Mouse (Mus musculus): Measurements from ENCODE around the gene Smg7. TPM values are rescaled to one million over a fixed set of nuclear protein-coding genes. Genes with fewer than 3 reads are reported as not detected.
A peak's percentile ranks its signal among the peaks of the same experiment; 100 is the strongest.

The Smg7 gene
- 144 and 156 TPM in 2 replicates for polyA plus RNA-seq (2011; ENCODE audit: insufficient read depth, insufficient read length, low read depth, missing spikeins)

GRCm38 (mm10) chr1:152901765-152902664 lies at the start of gene Smg7:
TSS of gene Smg7 (minus strand) at chr1:152902646.
- no peaks in the 10 kb centered on the region for H3K9me3 ChIP-seq (replicated peaks; ENCODE audit: control insufficient read depth, insufficient read depth, low read length, poor library complexity, severe bottlenecking)
- peak within 1 kb of the TSS; percentile 86 for H3K4me3 ChIP-seq (ENCODE audit: low read depth, low read length)
- no peaks in the 10 kb centered on the region for H3K27me3 ChIP-seq (ENCODE audit: control insufficient read depth, insufficient read depth, low read length, poor library complexity, severe bottlenecking)
- TF ChIP-seq POLR2A (IDR thresholded peaks at IDR 0.05; ENCODE audit: insufficient read depth, low read length) (no peak), EP300 (IDR thresholded peaks at IDR 0.05; ENCODE audit: insufficient read depth, low read depth, low read length) (no peak), CTCF (IDR thresholded peaks at IDR 0.05; ENCODE audit: low read depth, low read length) (no peak)
- no peaks in the 10 kb centered on the region for H3K4me1 ChIP-seq (ENCODE audit: control insufficient read depth, insufficient read depth, low read length)
- peaks cover 20% of the 10 kb centered on the region; the same call in 1 of the 2 replicates for H3K36me3 ChIP-seq (ENCODE audit: control insufficient read depth, insufficient read depth, low read length, poor library complexity, severe bottlenecking)
- H3K27ac ChIP-seq (ENCODE audit: insufficient read depth, low read length): peak within 1 kb of the TSS; percentile 87
- H3K9ac ChIP-seq (ENCODE audit: low read depth, poor library complexity, severe bottlenecking): peak within 1 kb of the TSS; percentile 99

- Histone ChIP-seq H3K4me1 (ENCODE audit: control insufficient read depth, insufficient read depth, low read length) (peaks cover 2% of the 10 kb centered on the region), H3K27me3 (ENCODE audit: control insufficient read depth, insufficient read depth, low read length, poor library complexity, severe bottlenecking) (no peaks in the 10 kb centered on the region; the same call in none of the 2 replicates), H3K4me3 (ENCODE audit: low read depth, low read length) (no peak overlapping the region), H3K36me3 (ENCODE audit: control insufficient read depth, insufficient read depth, low read length, poor library complexity, severe bottlenecking) (no peaks in the 10 kb centered on the region), H3K9me3 (replicated peaks; ENCODE audit: control insufficient read depth, insufficient read depth, low read length, poor library complexity, severe bottlenecking) (peaks cover 5% of the 10 kb centered on the region; the same call in 1 of the 2 replicates), H3K27ac (ENCODE audit: insufficient read depth, low read length) (peak overlapping the region; percentile 27), H3K9ac (ENCODE audit: low read depth, poor library complexity, severe bottlenecking) (no peak overlapping the region)
- TF ChIP-seq POLR2A (IDR thresholded peaks at IDR 0.05; ENCODE audit: insufficient read depth, low read length) (no peak), CTCF (IDR thresholded peaks at IDR 0.05; ENCODE audit: low read depth, low read length) (no peak), EP300 (IDR thresholded peaks at IDR 0.05; ENCODE audit: insufficient read depth, low read depth, low read length) (peak; percentile 92)
Observed at GRCm38 (mm10) chr1:152942977-152943376, 40.5 kb upstream of the Smg7 start.

- Histone ChIP-seq H3K9me3 (replicated peaks; ENCODE audit: control insufficient read depth, insufficient read depth, low read length, poor library complexity, severe bottlenecking) (no peaks in the 10 kb centered on the region), H3K4me3 (ENCODE audit: low read depth, low read length) (no peak overlapping the region), H3K9ac (ENCODE audit: low read depth, poor library complexity, severe bottlenecking) (no peak overlapping the region), H3K27ac (ENCODE audit: insufficient read depth, low read length) (no peak overlapping the region), H3K27me3 (ENCODE audit: control insufficient read depth, insufficient read depth, low read length, poor library complexity, severe bottlenecking) (no peaks in the 10 kb centered on the region; the same call in none of the 2 replicates), H3K36me3 (ENCODE audit: control insufficient read depth, insufficient read depth, low read length, poor library complexity, severe bottlenecking) (no peaks in the 10 kb centered on the region), H3K4me1 (ENCODE audit: control insufficient read depth, insufficient read depth, low read length) (no peaks in the 10 kb centered on the region)
- TF ChIP-seq POLR2A (IDR thresholded peaks at IDR 0.05; ENCODE audit: insufficient read depth, low read length) (no peak), CTCF (IDR thresholded peaks at IDR 0.05; ENCODE audit: low read depth, low read length) (no peak), EP300 (IDR thresholded peaks at IDR 0.05; ENCODE audit: insufficient read depth, low read depth, low read length) (no peak)
Observed at GRCm38 (mm10) chr1:152936365-152936764, 33.9 kb upstream of the Smg7 start.

- Histone ChIP-seq H3K36me3 (ENCODE audit: control insufficient read depth, insufficient read depth, low read length, poor library complexity, severe bottlenecking) (no peaks in the 10 kb centered on the region), H3K9ac (ENCODE audit: low read depth, poor library complexity, severe bottlenecking) (no peak overlapping the region), H3K4me1 (ENCODE audit: control insufficient read depth, insufficient read depth, low read length) (no peaks in the 10 kb centered on the region), H3K27ac (ENCODE audit: insufficient read depth, low read length) (no peak overlapping the region), H3K9me3 (replicated peaks; ENCODE audit: control insufficient read depth, insufficient read depth, low read length, poor library complexity, severe bottlenecking) (no peaks in the 10 kb centered on the region), H3K27me3 (ENCODE audit: control insufficient read depth, insufficient read depth, low read length, poor library complexity, severe bottlenecking) (no peaks in the 10 kb centered on the region; the same call in none of the 2 replicates), H3K4me3 (ENCODE audit: low read depth, low read length) (no peak overlapping the region)
- TF ChIP-seq EP300 (IDR thresholded peaks at IDR 0.05; ENCODE audit: insufficient read depth, low read depth, low read length) (no peak), CTCF (IDR thresholded peaks at IDR 0.05; ENCODE audit: low read depth, low read length) (no peak), POLR2A (IDR thresholded peaks at IDR 0.05; ENCODE audit: insufficient read depth, low read length) (no peak)
Observed at GRCm38 (mm10) chr1:152935476-152935875, 33.0 kb upstream of the Smg7 start.

- Histone ChIP-seq H3K27me3 (ENCODE audit: control insufficient read depth, insufficient read depth, low read length, poor library complexity, severe bottlenecking) (no peaks in the 10 kb centered on the region; the same call in 1 of the 2 replicates), H3K36me3 (ENCODE audit: control insufficient read depth, insufficient read depth, low read length, poor library complexity, severe bottlenecking) (no peaks in the 10 kb centered on the region), H3K4me3 (ENCODE audit: low read depth, low read length) (no peak overlapping the region), H3K9ac (ENCODE audit: low read depth, poor library complexity, severe bottlenecking) (no peak overlapping the region), H3K9me3 (replicated peaks; ENCODE audit: control insufficient read depth, insufficient read depth, low read length, poor library complexity, severe bottlenecking) (no peaks in the 10 kb centered on the region), H3K4me1 (ENCODE audit: control insufficient read depth, insufficient read depth, low read length) (no peaks in the 10 kb centered on the region), H3K27ac (ENCODE audit: insufficient read depth, low read length) (no peak overlapping the region)
- TF ChIP-seq EP300 (IDR thresholded peaks at IDR 0.05; ENCODE audit: insufficient read depth, low read depth, low read length) (no peak), CTCF (IDR thresholded peaks at IDR 0.05; ENCODE audit: low read depth, low read length) (no peak), POLR2A (IDR thresholded peaks at IDR 0.05; ENCODE audit: insufficient read depth, low read length) (no peak)
Observed at GRCm38 (mm10) chr1:152933962-152934361, 31.5 kb upstream of the Smg7 start.

GRCm38 (mm10) chr1:152921786-152922185 lies 19.3 kb upstream of the Smg7 start:
- no peaks in the 10 kb centered on the region for H3K27me3 ChIP-seq (ENCODE audit: control insufficient read depth, insufficient read depth, low read length, poor library complexity, severe bottlenecking)
- no peak overlapping the region for H3K27ac ChIP-seq (ENCODE audit: insufficient read depth, low read length)
- TF ChIP-seq POLR2A (IDR thresholded peaks at IDR 0.05; ENCODE audit: insufficient read depth, low read length) (no peak), EP300 (IDR thresholded peaks at IDR 0.05; ENCODE audit: insufficient read depth, low read depth, low read length) (no peak), CTCF (IDR thresholded peaks at IDR 0.05; ENCODE audit: low read depth, low read length) (no peak)
- H3K4me3 ChIP-seq (ENCODE audit: low read depth, low read length): no peak overlapping the region
- H3K9me3 ChIP-seq (replicated peaks; ENCODE audit: control insufficient read depth, insufficient read depth, low read length, poor library complexity, severe bottlenecking): no peaks in the 10 kb centered on the region
- H3K36me3 ChIP-seq (ENCODE audit: control insufficient read depth, insufficient read depth, low read length, poor library complexity, severe bottlenecking): no peaks in the 10 kb centered on the region
- H3K9ac ChIP-seq (ENCODE audit: low read depth, poor library complexity, severe bottlenecking): no peak overlapping the region
- no peaks in the 10 kb centered on the region for H3K4me1 ChIP-seq (ENCODE audit: control insufficient read depth, insufficient read depth, low read length)

All from ES-Bruce4 (cell line).